Mouse (Mus musculus) CH12.LX (cell line): ENCODE measurements around the gene Gm10251.
"Not testable (repeated sequence)": the region's sequence is repeated elsewhere in the genome, so short reads cannot be mapped to it uniquely, and the experiment has no call there.

Experiments used
- EP300 ChIP-seq: IDR thresholded peaks from 2 replicates; pipeline ENCODE4 v1.6.1; 2011; ENCODE audit warnings: low read length, improper control_type of control experiment
- POLR2A ChIP-seq: IDR thresholded peaks from 2 replicates; pipeline ENCODE4 v1.6.1; 2011; ENCODE audit warnings: low read depth, mild to moderate bottlenecking, improper control_type of control experiment, low read length
- ZKSCAN1 ChIP-seq: IDR thresholded peaks from 2 replicates; pipeline ENCODE4 v1.6.1; 2012; ENCODE audit warnings: low read depth, inconsistent platforms, low read length, improper control_type of control experiment, borderline replicate concordance

DNA sequence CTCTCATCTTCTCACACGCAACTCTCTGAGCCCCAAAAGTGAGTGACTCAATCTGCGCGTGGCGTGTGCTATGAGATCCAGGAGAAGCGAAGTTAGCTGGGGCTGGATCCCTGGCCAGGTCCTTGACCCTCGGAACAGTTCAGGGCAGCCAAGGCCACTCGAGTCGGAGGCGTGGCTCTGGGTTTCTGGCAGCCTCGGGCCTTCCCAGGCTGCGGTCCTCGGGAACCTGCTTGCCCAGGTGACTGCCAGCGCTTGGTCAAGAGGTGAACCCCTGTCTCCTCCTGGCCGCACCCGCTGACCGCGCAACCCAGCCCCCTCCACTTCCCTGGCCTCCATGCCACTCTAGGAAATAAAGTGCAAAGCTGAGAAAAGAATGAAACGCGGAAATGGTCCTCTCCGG lies 79.4 kb downstream of the Gm10251 start:
- not testable (repeated sequence) for TF ChIP-seq EP300, POLR2A, ZKSCAN1
